Mouse (Mus musculus) midbrain, embryonic 15.5 days (tissue): Measurements from ENCODE around the gene Phgr1. TPM values are rescaled to one million over a fixed set of nuclear protein-coding genes. Genes with fewer than 3 reads are reported as not detected.

Experiments
- ATAC-seq: fragments of 200-750 bp; cut with Nextera tagmentation; replicated peaks from 2 replicates; pipeline ENCODE4 v1.8.0; 2017; ENCODE audit warnings: moderate TSS enrichment
- H3K27ac ChIP-seq: fragments of 300-500 bp; sonication (generic); 2 replicates; pipeline ENCODE4 v1.5.1; 2015; ENCODE audit warnings: mild to moderate bottlenecking, inconsistent platforms
- H3K27me3 ChIP-seq: fragments of 300-500 bp; sonication (generic); replicated peaks from 2 replicates; pipeline ENCODE4 v1.6.1; 2015; ENCODE audit warnings: inconsistent platforms
- H3K36me3 ChIP-seq: fragments of 300-500 bp; sonication (generic); replicated peaks from 2 replicates; pipeline ENCODE4 v1.6.1; 2015; ENCODE audit warnings: inconsistent platforms
- H3K4me1 ChIP-seq: fragments of 300-500 bp; sonication (generic); 2 replicates; pipeline ENCODE4 v1.6.1; 2015; ENCODE audit warnings: inconsistent platforms
- H3K4me2 ChIP-seq: fragments of 300-500 bp; sonication (generic); 2 replicates; pipeline ENCODE4 v1.6.1; 2015; ENCODE audit warnings: inconsistent platforms, mild to moderate bottlenecking, moderate library complexity
- H3K4me3 ChIP-seq: fragments of 300-500 bp; sonication (generic); 2 replicates; pipeline ENCODE4 v1.5.1; 2015; ENCODE audit warnings: mild to moderate bottlenecking, inconsistent platforms
- H3K9ac ChIP-seq: fragments of 300-500 bp; sonication (generic); 2 replicates; pipeline ENCODE4 v1.6.1; 2015; ENCODE audit warnings: mild to moderate bottlenecking, inconsistent platforms
- H3K9me3 ChIP-seq: fragments of 300-500 bp; sonication (generic); 2 replicates; pipeline ENCODE4 v1.6.1; 2016; ENCODE audit warnings: inconsistent platforms
- WGBS: fragments of 180-500 bp; shearing (Covaris S2); methylation state at CpG from one replicate; pipeline ENCODE4 v1.1.7; 2015; ENCODE audit warnings: mixed read lengths; 5-methylcytosine and 5-hydroxymethylcytosine counted together
- polyA plus RNA-seq: library from polyadenylated mRNA; unstranded; fragments of >200 nt; fragmentation: Nextera tagmentation; extraction: Ambion mirVana; gene quantifications from 2 replicates; pipeline ENCODE4 v1.2.1, GENCODE M21; 2015

Phgr1 gene
- polyA plus RNA-seq, 1 experiment from 2014 or later = not detected

- no peaks in the 10 kb centered on the region for H3K36me3 ChIP-seq
- no peak for ATAC-seq
- peaks cover 13% of the 10 kb centered on the region for H3K4me1 ChIP-seq
- H3K4me2 ChIP-seq = no peak overlapping the region
- H3K27ac ChIP-seq = no peak overlapping the region
- no peak overlapping the region for H3K4me3 ChIP-seq
- peaks cover 10% of the 10 kb centered on the region; the same call in 1 of the 2 replicates for H3K27me3 ChIP-seq
- H3K9ac ChIP-seq = no peak overlapping the region
- WGBS = 72% methylated on average over 3 of the region's 3 CpGs
- no peaks in the 10 kb centered on the region for H3K9me3 ChIP-seq
Observed at GRCm38 (mm10) chr2:118740341-118740740, 32.2 kb upstream of the Phgr1 start.

DNA sequence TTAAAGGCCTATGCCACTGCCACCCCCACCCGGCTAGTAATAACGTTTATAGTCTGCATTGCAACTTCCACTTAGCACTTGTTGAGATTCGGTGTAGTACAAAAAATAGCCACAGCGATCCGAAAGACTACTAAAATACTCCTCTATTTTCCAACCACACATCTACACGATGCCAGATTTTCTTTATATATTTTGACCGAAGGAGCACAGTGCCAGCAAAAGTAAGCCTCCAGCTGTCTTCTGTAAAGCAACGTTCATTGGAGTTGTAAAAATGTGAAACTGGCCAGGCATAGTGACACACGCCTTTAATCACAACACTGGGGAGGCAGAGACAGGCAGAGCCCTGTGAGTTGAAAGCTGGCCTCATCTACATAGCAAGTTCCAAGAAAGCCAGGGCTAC is 31.4 kb upstream of the Phgr1 start:
- Histone ChIP-seq H3K4me3 (no peak overlapping the region), H3K9ac (no peak overlapping the region), H3K27me3 (peaks cover 8% of the 10 kb centered on the region; the same call in 1 of the 2 replicates), H3K9me3 (no peaks in the 10 kb centered on the region), H3K36me3 (no peaks in the 10 kb centered on the region), H3K27ac (no peak overlapping the region), H3K4me1 (peaks cover 13% of the 10 kb centered on the region), H3K4me2 (no peak overlapping the region)
- WGBS = 75% methylated on average over 9 of the region's 9 CpGs
- no peak for ATAC-seq

GRCm38 (mm10) chr2:118743261-118743943 is 29.2 kb upstream of the Phgr1 start:
- no peaks in the 10 kb centered on the region for H3K36me3 ChIP-seq
- H3K27ac ChIP-seq = no peak overlapping the region
- 28% methylated on average over 8 of the region's 8 CpGs for WGBS
- H3K4me1 ChIP-seq = peaks cover 33% of the 10 kb centered on the region
- no peaks in the 10 kb centered on the region for H3K9me3 ChIP-seq
- H3K9ac ChIP-seq = no peak overlapping the region
- no peak overlapping the region for H3K4me2 ChIP-seq
- H3K4me3 ChIP-seq = no peak overlapping the region
- ATAC-seq = no peak
- peaks cover 8% of the 10 kb centered on the region; the same call in 1 of the 2 replicates for H3K27me3 ChIP-seq

GRCm38 (mm10) chr2:118744621-118745020 is 27.9 kb upstream of the Phgr1 start:
- H3K4me2 ChIP-seq = peak overlapping the region; percentile 77
- 11% methylated on average over 7 of the region's 7 CpGs for WGBS
- no peak for ATAC-seq

GRCm38 (mm10) chr2:118745232-118745884 is 27.2 kb upstream of the Phgr1 start, which contains the start of gene Inafm2:
Gene Inafm2 (plus strand): TSS chr2:118745758.
- peaks cover 51% of the 10 kb centered on the region for H3K4me1 ChIP-seq
- peak within 1 kb of the TSS; percentile 78 for H3K27ac ChIP-seq
- H3K27me3 ChIP-seq = peaks cover 8% of the 10 kb centered on the region; the same call in 1 of the 2 replicates
- ATAC-seq = peak; percentile 91
- no peaks in the 10 kb centered on the region for H3K36me3 ChIP-seq
- peak within 1 kb of the TSS; percentile 91 for H3K9ac ChIP-seq
- peak within 1 kb of the TSS; percentile 94 for H3K4me3 ChIP-seq
- under 1% methylated on average over 38 of the region's 57 CpGs for WGBS
- no peaks in the 10 kb centered on the region for H3K9me3 ChIP-seq
- H3K4me2 ChIP-seq = peak within 1 kb of the TSS; percentile 77

More at GRCm38 (mm10) chr2:118744621-118745020, 27.9 kb upstream of the Phgr1 start:
- no peak overlapping the region for H3K27ac ChIP-seq
- H3K9me3 ChIP-seq = no peaks in the 10 kb centered on the region
- peaks cover 8% of the 10 kb centered on the region; the same call in 1 of the 2 replicates for H3K27me3 ChIP-seq
- H3K9ac ChIP-seq = no peak overlapping the region
- H3K4me1 ChIP-seq = peaks cover 44% of the 10 kb centered on the region
- H3K4me3 ChIP-seq = peak overlapping the region; percentile 94
- H3K36me3 ChIP-seq = no peaks in the 10 kb centered on the region

- Histone ChIP-seq H3K4me3 (peak overlapping the region; percentile 94), H3K9me3 (no peaks in the 10 kb centered on the region), H3K4me1 (peaks cover 52% of the 10 kb centered on the region), H3K27me3 (peaks cover 8% of the 10 kb centered on the region; the same call in 1 of the 2 replicates), H3K36me3 (no peaks in the 10 kb centered on the region), H3K9ac (peak overlapping the region; percentile 91), H3K27ac (peak overlapping the region; percentile 78), H3K4me2 (peak overlapping the region; percentile 77)
- WGBS = under 1% methylated on average over 100 of the region's 113 CpGs
- ATAC-seq = peak; percentile 55
Observed at GRCm38 (mm10) chr2:118745915-118746901, 26.4 kb upstream of the Phgr1 start.

DNA sequence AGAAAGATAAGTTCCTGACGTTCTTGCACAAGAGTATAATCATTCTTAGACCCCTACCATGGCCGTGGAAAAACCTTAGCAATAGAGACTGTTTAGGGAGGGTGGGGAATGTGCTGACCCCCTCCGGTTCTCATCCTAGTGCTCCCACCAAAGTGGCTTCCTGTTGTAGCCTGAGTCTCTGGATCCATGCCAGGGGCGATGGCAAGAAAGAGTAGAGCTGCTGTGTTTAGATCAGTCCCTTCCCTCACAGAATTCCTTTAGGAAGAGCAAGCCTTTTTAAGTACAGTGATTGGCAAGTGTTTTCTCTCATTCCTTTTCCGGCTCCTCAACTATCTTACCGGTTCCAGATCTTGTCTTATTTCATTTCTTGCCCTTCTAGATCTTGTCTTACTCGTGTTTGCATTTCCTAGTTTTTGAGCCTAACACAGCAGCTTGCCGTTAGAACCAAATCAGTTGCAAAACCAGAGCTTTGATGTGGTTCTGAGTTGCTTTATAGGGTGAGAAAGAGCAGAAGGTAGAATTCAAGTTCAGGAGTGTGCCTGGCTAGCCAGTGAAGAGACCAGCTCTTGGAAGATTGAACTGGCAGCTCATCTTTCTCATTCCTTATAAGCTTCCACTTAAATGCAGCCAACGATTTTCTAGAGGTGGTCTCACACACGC is 25.1 kb upstream of the Phgr1 start:
- no peak overlapping the region for H3K9ac ChIP-seq
- H3K27ac ChIP-seq = no peak overlapping the region; the same call in 1 of the 2 replicates
- WGBS = 37% methylated on average over 10 of the region's 10 CpGs
- no peaks in the 10 kb centered on the region for H3K36me3 ChIP-seq
- ATAC-seq = no peak
- no peaks in the 10 kb centered on the region for H3K9me3 ChIP-seq
- peaks cover 52% of the 10 kb centered on the region for H3K4me1 ChIP-seq
- peaks cover 8% of the 10 kb centered on the region; the same call in 1 of the 2 replicates for H3K27me3 ChIP-seq
- peak overlapping the region; percentile 94 for H3K4me3 ChIP-seq
- peak overlapping the region; percentile 77 for H3K4me2 ChIP-seq

DNA sequence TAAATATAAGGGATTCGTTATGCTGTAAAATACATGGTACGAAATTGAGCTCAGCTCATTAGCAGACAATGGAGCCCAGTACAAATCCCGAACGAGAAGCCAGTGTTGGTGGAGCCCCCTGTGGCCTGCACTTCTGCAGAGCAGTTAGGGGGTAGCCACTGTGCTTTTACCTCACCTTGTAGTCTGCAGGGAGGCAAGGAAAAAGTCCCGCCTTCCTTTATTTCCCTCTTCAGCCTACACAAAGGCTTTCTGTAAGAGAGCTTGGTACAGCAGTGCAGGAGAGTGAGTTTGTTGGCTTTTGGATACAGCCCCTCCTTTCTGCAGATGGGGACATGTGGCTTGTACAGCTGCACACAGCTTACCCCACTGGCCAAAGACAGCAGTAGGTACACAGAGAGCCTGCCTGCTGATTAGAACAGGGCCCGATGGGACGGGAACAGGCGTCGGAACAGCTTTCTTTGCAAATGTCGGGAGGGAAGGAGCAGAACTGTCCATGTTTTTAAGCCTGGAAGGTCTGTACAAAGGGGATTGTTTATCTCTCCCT is 23.2 kb upstream of the Phgr1 start:
- no peak for ATAC-seq
- Histone ChIP-seq H3K4me1 (peaks cover 48% of the 10 kb centered on the region), H3K9me3 (no peaks in the 10 kb centered on the region), H3K4me2 (peak overlapping the region; percentile 13), H3K4me3 (no peak overlapping the region), H3K9ac (0 out of 2 replicates have a peak overlapping the region, but pooled peaks have one; percentile 0), H3K36me3 (no peaks in the 10 kb centered on the region), H3K27ac (no peak overlapping the region), H3K27me3 (no peaks in the 10 kb centered on the region)
- WGBS = 15% methylated on average over 10 of the region's 10 CpGs

DNA sequence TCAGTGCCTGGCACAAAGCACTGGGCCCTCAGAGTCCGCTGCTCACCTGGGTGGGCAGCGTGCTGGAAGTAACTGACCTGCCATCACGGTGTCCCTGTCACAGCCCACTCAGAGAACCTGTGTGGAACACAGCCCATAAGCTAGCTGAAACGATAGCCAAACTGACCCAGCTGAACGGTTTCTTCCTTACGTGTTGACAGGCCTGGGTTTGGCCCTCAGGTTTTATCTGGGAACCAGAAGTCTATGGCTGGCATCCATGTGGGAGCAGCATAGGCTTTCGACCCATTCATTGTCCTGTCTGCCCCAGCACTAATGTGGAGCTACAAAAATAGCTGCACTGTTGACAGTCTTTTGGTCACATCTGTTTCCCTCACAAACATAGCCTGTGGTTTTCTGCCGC is 22.1 kb upstream of the Phgr1 start:
- ATAC-seq = no peak
- Histone ChIP-seq H3K27me3 (no peaks in the 10 kb centered on the region), H3K36me3 (no peaks in the 10 kb centered on the region), H3K4me2 (no peak overlapping the region), H3K4me1 (peaks cover 39% of the 10 kb centered on the region), H3K27ac (no peak overlapping the region), H3K9ac (no peak overlapping the region), H3K9me3 (no peaks in the 10 kb centered on the region), H3K4me3 (no peak overlapping the region)
- WGBS = 78% methylated on average over 8 of the region's 8 CpGs

DNA sequence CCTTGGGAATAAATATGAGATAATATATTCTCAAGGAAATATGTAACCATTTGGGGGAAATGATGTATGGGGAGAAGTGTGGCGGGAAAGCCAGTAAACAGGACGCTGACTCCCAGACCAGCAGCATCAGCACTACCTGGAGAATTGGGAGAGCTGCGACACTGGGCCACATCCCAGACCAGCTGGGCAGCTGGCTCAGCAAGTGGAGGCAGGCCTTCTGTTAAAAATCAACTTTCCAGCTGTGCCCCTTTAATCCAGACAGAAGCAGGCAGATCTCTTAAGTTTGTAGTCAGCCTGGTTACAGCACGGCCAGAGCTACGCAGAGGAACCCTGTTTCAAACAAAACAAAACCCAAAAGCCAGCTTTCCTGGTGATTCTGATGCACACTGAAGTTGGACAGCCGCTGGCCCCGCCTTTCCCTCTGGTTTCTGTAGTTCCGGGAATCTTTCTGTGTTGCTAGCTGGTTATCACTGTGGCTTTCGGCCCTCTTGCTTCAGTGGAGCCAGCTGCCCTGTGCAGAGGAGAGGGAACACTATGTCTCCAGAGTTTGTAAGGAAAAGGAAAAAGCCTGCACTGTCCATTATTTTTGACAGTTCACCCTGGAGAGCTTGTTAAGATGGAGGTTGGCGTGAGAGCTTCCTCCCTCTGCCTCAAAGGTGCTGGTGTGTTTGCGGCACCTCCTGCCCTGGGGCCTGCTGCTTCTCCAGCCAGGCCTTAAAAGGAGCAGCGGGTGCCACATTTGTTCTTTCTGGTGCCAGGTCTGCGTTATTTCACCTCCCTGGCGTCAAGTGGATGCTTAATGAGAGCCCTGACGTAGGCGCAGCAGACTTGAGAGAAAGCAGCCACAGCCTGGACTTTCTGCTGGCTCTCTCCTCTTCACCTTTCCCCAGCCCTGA is 20.4 kb upstream of the Phgr1 start:
- H3K9ac ChIP-seq = no peak overlapping the region
- 64% methylated on average over 16 of the region's 16 CpGs for WGBS
- H3K27ac ChIP-seq = no peak overlapping the region
- no peak for ATAC-seq
- peaks cover 32% of the 10 kb centered on the region for H3K4me1 ChIP-seq
- no peak overlapping the region for H3K4me3 ChIP-seq
- no peak overlapping the region for H3K4me2 ChIP-seq
- H3K36me3 ChIP-seq = no peaks in the 10 kb centered on the region
- no peaks in the 10 kb centered on the region for H3K9me3 ChIP-seq
- no peaks in the 10 kb centered on the region for H3K27me3 ChIP-seq

DNA sequence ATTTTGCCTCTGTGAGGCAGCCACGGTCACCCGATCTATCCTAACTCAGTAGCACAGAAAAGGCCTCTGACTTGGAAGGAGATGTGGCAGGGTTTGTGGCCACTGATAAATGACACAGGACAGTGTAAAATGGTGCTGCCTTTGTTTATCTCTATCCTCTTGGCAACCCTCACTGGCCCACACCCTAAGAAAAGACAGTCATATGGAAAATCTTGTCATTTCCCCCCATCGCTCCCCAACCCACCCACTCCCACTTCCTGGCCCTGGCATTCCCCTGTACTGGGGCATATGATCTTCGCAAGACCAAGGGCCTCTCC is 19.8 kb upstream of the Phgr1 start:
- 83% methylated on average over 4 of the region's 4 CpGs for WGBS
- no peak overlapping the region for H3K4me2 ChIP-seq
- H3K4me3 ChIP-seq = no peak overlapping the region
- H3K36me3 ChIP-seq = no peaks in the 10 kb centered on the region
- no peak overlapping the region for H3K9ac ChIP-seq
- no peaks in the 10 kb centered on the region for H3K27me3 ChIP-seq
- H3K9me3 ChIP-seq = no peaks in the 10 kb centered on the region
- peaks cover 26% of the 10 kb centered on the region for H3K4me1 ChIP-seq
- H3K27ac ChIP-seq = no peak overlapping the region
- ATAC-seq = no peak
